Mouse (Mus musculus) midbrain, embryonic 12.5 days (tissue): ENCODE data around the gene Ankrd13c. TPM values are rescaled to one million over a fixed set of nuclear protein-coding genes. Genes with fewer than 3 reads are reported as not detected.
"Not testable (repeated sequence)": the region's sequence is repeated elsewhere in the genome, so short reads cannot be mapped to it uniquely, and the experiment has no call there.

Experiments
- ATAC-seq: fragments of 200-750 bp; cut with Nextera tagmentation; 2 replicates; pipeline ENCODE4 v1.8.0; 2017; ENCODE audit warnings: low read depth, moderate TSS enrichment, moderate library complexity; ENCODE audit not compliant: low FRiP score
- H3K27ac ChIP-seq: fragments of 300-500 bp; sonication (generic); replicated peaks from 2 replicates; pipeline ENCODE4 v1.5.1; 2016; ENCODE audit warnings: mild to moderate bottlenecking
- H3K27me3 ChIP-seq: fragments of 300-500 bp; sonication (generic); 2 replicates; pipeline ENCODE4 v1.6.1; 2016; ENCODE audit warnings: mild to moderate bottlenecking
- H3K36me3 ChIP-seq: fragments of 300-500 bp; sonication (generic); 2 replicates; pipeline ENCODE4 v1.6.1; 2016
- H3K4me1 ChIP-seq: fragments of 300-500 bp; sonication (generic); 2 replicates; pipeline ENCODE4 v1.6.1; 2016
- H3K4me2 ChIP-seq: fragments of 300-500 bp; sonication (generic); replicated peaks from 2 replicates; pipeline ENCODE4 v1.6.1; 2016; ENCODE audit warnings: mild to moderate bottlenecking, moderate library complexity
- H3K4me3 ChIP-seq: fragments of 300-500 bp; sonication (generic); 2 replicates; pipeline ENCODE4 v1.5.1; 2016; ENCODE audit warnings: mild to moderate bottlenecking
- H3K9ac ChIP-seq: fragments of 300-500 bp; sonication (generic); replicated peaks from 2 replicates; pipeline ENCODE4 v1.6.1; 2016; ENCODE audit warnings: mild to moderate bottlenecking, moderate library complexity
- H3K9me3 ChIP-seq: fragments of 300-500 bp; sonication (generic); 2 replicates; pipeline ENCODE4 v1.6.1; 2016; ENCODE audit warnings: mild to moderate bottlenecking
- WGBS: fragments of 180-500 bp; shearing (Covaris S2); methylation state at CpG from one replicate; pipeline ENCODE4 v1.1.7; 2016; 5-methylcytosine and 5-hydroxymethylcytosine counted together
- polyA plus RNA-seq: library from polyadenylated mRNA; unstranded; fragments of >200 nt; fragmentation: Nextera tagmentation; extraction: Ambion mirVana; gene quantifications from 2 replicates; pipeline ENCODE4 v1.2.1, GENCODE M21; 2016

Gene Ankrd13c
- polyA plus RNA-seq, 1 experiment from 2014 or later, result 28.0 TPM

DNA sequence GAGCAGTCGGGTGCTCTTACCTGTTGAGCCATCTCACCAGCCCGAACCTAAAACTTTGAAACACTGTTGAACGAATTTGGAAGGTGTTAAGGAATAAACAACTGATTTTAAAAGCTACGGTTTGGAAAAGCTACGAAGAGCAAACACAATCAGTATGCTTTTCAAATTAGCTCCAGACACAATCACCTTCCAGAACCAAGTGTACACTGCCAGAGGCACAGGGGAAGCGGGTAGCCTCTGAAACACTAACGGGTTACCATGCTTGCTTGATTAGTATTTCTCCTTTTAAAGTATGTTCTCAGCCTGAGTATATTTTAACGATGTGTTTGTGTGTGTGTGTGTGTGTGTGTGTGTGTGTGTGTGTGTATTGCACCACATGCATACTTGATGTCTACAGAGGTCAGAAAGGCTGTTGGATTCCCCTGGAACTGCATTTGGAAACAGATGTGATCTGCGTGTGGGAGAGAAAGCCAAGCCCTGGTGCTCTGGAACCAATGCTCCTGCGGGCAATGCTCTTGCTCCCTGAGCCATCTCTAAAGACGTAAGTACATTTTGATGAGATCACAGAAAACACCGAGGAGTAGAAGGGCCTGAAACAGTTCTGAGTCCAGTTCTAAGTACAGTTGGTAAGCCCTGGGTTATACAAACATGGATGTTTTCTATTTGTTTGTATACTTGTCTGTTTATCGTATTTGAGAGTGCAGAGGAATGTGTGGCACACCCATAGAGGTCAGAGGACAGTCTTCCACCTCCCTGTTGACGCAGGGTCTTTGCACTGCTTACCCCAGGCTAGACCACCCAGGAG is 21.1 kb upstream of the Ankrd13c start:
- ATAC-seq, result no peak
- Histone ChIP-seq H3K4me3 (no peak overlapping the region), H3K27ac (no peak overlapping the region), H3K4me1 (peaks cover 9% of the 10 kb centered on the region; the same call in 1 of the 2 replicates), H3K9ac (no peak overlapping the region), H3K36me3 (no peaks in the 10 kb centered on the region), H3K9me3 (no peaks in the 10 kb centered on the region), H3K4me2 (no peak overlapping the region), H3K27me3 (peaks cover 3% of the 10 kb centered on the region; the same call in 1 of the 2 replicates)
- WGBS, result 90% methylated on average over 14 of the region's 14 CpGs

DNA sequence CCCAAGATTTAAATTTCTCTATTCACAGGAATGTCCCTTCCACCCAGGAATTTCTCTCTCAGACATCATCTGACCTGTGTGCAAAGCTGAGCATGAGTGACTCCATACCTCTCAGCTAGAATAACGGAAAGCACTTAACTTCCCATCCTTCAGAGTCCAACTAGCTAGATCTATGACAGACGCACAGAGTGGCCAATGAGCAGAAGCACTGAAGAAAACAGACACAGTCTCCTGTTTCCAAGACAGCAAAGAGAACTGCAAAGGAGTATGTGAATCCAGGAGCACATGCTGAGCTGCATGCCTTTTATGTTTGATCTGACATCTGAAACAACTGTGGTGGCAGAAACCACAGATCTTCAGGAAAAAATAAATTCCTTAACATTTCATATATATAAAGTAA is 20.3 kb upstream of the Ankrd13c start:
- ATAC-seq, result no peak
- Histone ChIP-seq H3K9me3 (no peaks in the 10 kb centered on the region), H3K9ac (no peak overlapping the region), H3K4me2 (no peak overlapping the region), H3K36me3 (no peaks in the 10 kb centered on the region), H3K27me3 (peaks cover 3% of the 10 kb centered on the region; the same call in 1 of the 2 replicates), H3K4me1 (peaks cover 9% of the 10 kb centered on the region; the same call in 1 of the 2 replicates), H3K4me3 (no peak overlapping the region), H3K27ac (no peak overlapping the region)
- 48% methylated on average over 2 of the region's 2 CpGs for WGBS

DNA sequence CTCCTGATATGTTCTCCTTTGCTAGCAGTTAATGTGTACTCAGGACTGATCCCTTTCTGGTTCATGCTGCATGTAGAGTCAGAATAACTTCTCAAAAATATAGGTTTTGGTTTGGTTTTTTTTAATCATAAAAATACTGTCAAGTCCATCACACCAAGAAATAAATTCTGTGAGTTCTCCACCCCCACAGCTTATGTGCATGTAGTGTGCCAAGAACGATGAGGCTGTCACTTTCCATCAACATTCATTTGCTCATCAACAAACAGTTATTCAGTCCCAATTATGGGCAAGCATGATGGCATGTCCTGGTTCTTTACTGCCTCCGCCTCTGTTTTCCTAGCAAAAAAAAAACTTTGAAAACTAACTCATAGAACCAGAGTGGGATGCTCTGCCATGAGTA is 18.3 kb upstream of the Ankrd13c start:
- 89% methylated on average over 2 of the region's 2 CpGs for WGBS
- Histone ChIP-seq H3K36me3 (no peaks in the 10 kb centered on the region), H3K9ac (no peak overlapping the region), H3K27ac (no peak overlapping the region), H3K9me3 (no peaks in the 10 kb centered on the region), H3K4me1 (peaks cover 9% of the 10 kb centered on the region; the same call in 1 of the 2 replicates), H3K27me3 (peaks cover 3% of the 10 kb centered on the region; the same call in 1 of the 2 replicates), H3K4me3 (no peak overlapping the region), H3K4me2 (no peak overlapping the region)
- ATAC-seq, result no peak

DNA sequence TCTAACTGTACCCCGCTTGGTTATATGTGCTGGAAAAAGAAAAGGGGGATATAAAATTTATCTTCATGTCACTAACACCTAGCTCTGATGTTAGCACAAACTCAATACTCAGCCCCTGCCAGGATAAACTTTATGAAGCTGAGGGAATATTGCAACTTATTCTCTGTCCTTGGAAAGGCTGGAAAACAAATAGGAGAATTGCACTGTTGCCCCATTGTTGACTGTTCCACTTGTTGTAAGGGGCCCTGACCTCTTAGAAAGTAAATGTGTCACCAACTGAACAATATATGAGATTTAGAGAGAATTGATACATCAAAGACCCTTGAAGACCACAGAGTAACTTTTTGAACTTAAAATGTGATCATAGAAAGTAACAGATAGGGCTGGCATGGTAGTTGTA is 17.6 kb upstream of the Ankrd13c start:
- Histone ChIP-seq H3K4me2 (no peak overlapping the region), H3K9me3 (no peaks in the 10 kb centered on the region), H3K4me1 (peaks cover 7% of the 10 kb centered on the region; the same call in 1 of the 2 replicates), H3K27ac (no peak overlapping the region), H3K4me3 (no peak overlapping the region), H3K36me3 (no peaks in the 10 kb centered on the region), H3K9ac (no peak overlapping the region), H3K27me3 (peaks cover 3% of the 10 kb centered on the region; the same call in 1 of the 2 replicates)
- WGBS, result 88% methylated on average over 1 of the region's 1 CpGs
- ATAC-seq, result no peak

DNA sequence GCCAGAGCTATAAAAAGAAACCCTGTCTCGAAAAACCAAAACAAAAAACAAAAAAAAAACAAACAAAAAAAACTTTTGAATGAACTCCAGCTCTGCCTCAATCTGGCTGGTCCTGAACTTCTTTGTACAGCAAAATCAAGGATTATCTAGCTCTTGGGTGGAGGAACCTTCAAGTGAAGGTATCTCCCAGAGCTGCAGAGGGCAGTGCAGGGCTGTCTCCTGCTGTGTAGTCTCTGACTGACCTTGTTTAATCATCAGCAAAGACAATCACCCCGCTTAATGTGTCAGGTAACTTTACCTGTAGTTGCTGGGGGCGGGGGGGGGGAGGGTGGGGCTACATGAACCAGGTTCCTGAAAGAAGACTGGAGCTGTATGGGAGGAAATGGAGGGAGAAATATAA is 15.4 kb upstream of the Ankrd13c start:
- Histone ChIP-seq H3K4me1 (no peaks in the 10 kb centered on the region), H3K27me3 (no peaks in the 10 kb centered on the region), H3K9me3 (no peaks in the 10 kb centered on the region), H3K9ac (no peak overlapping the region), H3K4me2 (no peak overlapping the region), H3K36me3 (no peaks in the 10 kb centered on the region), H3K27ac (no peak overlapping the region), H3K4me3 (no peak overlapping the region)
- no peak for ATAC-seq
- WGBS, result 62% methylated on average over 3 of the region's 3 CpGs

DNA sequence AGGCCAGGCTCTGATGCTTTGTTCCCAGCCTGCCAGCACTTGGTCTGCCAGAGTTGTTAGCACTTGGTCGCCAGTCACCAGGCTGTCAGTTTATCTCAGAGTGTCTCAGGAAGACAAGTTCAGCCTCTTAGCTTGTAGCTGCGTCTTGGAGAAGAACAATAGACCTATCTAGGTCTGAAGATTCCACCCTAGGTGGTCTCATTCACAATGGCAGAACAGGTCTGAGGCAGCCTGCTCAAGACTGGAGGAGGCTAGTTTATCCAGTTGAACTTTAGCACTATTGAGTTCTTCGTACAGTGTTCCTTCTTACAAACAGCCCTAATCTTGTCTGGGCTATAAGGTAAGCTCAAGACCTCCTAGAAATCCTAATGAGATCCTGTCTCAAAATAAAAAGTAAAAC is 15.0 kb upstream of the Ankrd13c start:
- H3K9me3 ChIP-seq, result no peaks in the 10 kb centered on the region
- H3K36me3 ChIP-seq, result no peaks in the 10 kb centered on the region
- H3K27ac ChIP-seq, result no peak overlapping the region
- 47% methylated on average over 3 of the region's 3 CpGs for WGBS
- H3K4me2 ChIP-seq, result no peak overlapping the region
- no peaks in the 10 kb centered on the region for H3K4me1 ChIP-seq
- no peak overlapping the region for H3K4me3 ChIP-seq
- H3K9ac ChIP-seq, result no peak overlapping the region
- H3K27me3 ChIP-seq, result no peaks in the 10 kb centered on the region
- ATAC-seq, result no peak

DNA sequence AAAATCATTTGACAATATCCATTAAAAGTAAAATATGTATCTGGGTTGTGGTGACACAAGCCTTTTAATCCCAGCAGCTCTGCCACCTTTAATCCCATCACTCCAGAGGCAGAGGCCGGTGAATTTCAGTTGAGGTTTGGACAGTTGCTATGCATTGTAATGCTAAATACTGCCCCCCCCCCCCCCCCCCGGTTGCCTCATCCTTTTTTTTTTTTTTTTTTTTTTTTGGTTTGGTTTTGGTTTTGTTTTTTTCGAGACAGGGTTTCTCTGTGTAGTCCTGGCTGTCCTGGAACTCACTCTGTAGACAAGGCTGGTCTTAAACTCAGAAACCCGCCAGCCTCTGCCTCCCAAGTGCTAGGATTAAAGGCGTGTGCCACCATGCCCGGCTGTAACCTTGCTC is 13.8 kb upstream of the Ankrd13c start:
- not testable (repeated sequence) for H3K27ac ChIP-seq, H3K4me2 ChIP-seq, H3K9me3 ChIP-seq, H3K36me3 ChIP-seq, H3K4me1 ChIP-seq, H3K4me3 ChIP-seq, H3K27me3 ChIP-seq, ATAC-seq, H3K9ac ChIP-seq
- WGBS, result 67% methylated on average over 5 of the region's 6 CpGs

DNA sequence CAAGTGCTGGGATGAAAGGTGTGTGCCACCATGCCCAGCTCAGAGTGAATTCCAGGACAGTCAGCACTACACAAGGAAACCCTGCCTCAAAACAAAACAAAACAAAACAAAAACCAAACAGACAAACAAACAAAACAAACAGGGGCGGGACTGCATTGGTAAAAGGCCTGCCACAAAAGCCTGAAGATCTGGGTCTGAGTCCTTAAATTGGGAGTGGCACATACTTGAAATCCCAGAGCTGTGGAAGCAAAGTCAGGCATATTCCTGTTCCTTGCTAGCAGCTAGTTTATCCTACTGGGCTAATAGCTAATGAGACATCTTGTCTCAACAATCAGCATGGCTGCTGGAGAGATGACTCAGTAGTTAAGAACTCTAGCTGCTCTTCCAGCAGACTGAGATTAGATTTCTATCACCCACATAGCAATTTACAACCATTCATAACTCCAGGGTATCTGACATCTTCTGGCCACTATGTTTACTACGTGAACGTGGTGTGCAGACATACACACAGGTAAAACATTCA is 12.7 kb upstream of the Ankrd13c start:
- H3K27ac ChIP-seq, result no peak overlapping the region
- H3K9me3 ChIP-seq, result no peaks in the 10 kb centered on the region
- H3K4me3 ChIP-seq, result no peak overlapping the region
- no peaks in the 10 kb centered on the region for H3K36me3 ChIP-seq
- WGBS, result 87% methylated on average over 3 of the region's 3 CpGs
- H3K27me3 ChIP-seq, result no peaks in the 10 kb centered on the region
- H3K4me1 ChIP-seq, result no peaks in the 10 kb centered on the region
- H3K9ac ChIP-seq, result no peak overlapping the region
- H3K4me2 ChIP-seq, result no peak overlapping the region
- no peak for ATAC-seq

DNA sequence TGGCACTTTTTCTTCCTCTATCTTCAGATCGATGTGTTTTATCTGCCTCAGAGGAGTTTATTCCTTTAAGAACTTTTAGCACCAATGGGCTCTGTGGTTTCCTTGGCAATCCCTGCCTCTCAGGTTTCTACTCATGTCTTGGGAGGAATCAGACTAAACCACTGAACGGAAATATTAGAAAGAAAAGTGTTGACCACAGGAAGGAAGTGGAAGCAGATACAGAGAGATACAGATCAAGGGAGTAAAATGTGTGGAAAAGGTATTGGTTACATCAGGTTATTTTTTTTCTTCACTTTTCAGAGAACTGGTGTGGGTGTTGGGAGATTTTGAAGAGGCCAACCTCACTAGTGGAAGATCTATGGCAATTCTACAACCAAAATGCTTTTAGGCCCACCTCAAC is 8.5 kb upstream of the Ankrd13c start:
- H3K9me3 ChIP-seq, result no peaks in the 10 kb centered on the region
- no peak overlapping the region for H3K4me2 ChIP-seq
- H3K27me3 ChIP-seq, result no peaks in the 10 kb centered on the region
- ATAC-seq, result no peak
- no peak overlapping the region for H3K9ac ChIP-seq
- 83% methylated on average over 2 of the region's 2 CpGs for WGBS
- H3K27ac ChIP-seq, result no peak overlapping the region
- H3K36me3 ChIP-seq, result no peaks in the 10 kb centered on the region
- no peaks in the 10 kb centered on the region for H3K4me1 ChIP-seq
- H3K4me3 ChIP-seq, result no peak overlapping the region

DNA sequence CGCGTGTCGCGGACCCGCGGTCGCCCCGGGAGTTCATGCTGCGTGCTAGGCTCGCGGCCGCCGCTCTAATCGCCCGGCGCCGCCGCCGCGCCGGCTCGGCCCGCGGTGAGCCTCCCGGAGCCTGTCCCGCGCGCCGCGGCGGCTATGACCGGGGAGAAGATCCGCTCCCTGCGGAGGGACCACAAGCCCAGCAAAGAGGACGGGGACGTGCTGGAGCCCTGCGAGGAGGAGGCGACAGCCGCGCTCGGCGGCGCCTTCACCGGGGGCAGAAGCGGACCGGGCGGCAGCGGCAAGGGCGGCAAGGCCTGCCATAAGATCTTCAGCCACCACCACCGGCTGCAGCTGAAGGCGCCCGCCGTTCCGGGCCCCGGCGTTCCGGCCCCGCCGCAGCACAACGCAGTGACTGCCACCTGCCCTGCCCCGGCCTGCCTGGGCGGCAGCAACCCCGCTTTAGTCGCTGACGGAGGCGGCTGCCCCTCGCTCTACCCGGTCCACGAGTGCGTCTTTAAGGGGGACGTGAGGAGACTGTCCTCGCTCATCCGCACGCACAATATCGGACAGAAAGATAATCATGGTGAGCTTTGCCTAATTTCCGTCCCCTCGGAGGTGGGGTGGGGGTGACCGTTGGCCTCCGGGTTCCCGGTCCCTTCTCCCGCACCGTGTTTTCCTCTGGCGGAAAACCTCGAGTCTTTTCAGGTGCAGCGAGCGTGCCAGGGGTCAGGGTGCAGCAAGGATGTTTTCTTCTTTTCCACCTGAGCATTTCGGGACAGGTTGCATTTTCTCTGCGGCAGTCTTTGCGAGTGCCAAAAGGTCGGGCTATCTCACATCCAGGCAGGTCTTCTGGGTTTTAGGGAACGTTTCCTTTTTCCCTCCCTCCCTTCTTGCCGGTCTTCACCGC is 593 bp downstream of the Ankrd13c start:
- WGBS, result under 1% methylated on average over 90 of the region's 93 CpGs
- peak; percentile 75 for ATAC-seq
- H3K27ac ChIP-seq, result peak overlapping the region; percentile 96
- peaks cover 11% of the 10 kb centered on the region for H3K4me1 ChIP-seq
- H3K4me3 ChIP-seq, result peak overlapping the region; percentile 99
- peak overlapping the region; percentile 93 for H3K4me2 ChIP-seq
- no peaks in the 10 kb centered on the region for H3K27me3 ChIP-seq
- peak overlapping the region; percentile 97 for H3K9ac ChIP-seq
- H3K36me3 ChIP-seq, result 0 out of 2 replicates have a peak, but pooled peaks cover 8% of the 10 kb centered on the region
- no peaks in the 10 kb centered on the region for H3K9me3 ChIP-seq

DNA sequence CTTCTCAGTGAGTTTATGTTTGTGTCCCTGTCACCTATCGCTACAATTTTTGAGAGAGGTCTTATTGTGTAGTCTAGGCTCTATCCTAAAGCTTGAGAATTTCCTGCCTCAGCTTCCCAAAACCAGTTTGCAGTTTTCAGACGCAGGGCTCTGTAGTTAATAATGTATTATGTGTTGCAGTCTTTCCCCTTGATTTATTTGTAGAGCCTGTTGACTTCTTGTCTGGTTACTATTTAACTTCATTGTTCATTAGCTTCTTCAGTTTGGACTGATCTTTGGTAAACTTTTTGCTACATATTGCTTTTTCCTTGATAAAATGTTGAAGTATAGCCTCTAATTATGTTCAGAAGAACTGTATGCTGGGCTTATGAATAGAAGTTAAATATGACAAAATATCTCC is 5.7 kb downstream of the Ankrd13c start:
- no peaks in the 10 kb centered on the region for H3K9me3 ChIP-seq
- 0 out of 2 replicates have a peak, but pooled peaks cover 8% of the 10 kb centered on the region for H3K36me3 ChIP-seq
- no peak overlapping the region for H3K4me2 ChIP-seq
- WGBS, result 96% methylated on average over 2 of the region's 2 CpGs
- ATAC-seq, result no peak
- no peaks in the 10 kb centered on the region for H3K27me3 ChIP-seq
- no peak overlapping the region for H3K27ac ChIP-seq
- H3K4me3 ChIP-seq, result no peak overlapping the region
- H3K9ac ChIP-seq, result no peak overlapping the region
- H3K4me1 ChIP-seq, result peaks cover 11% of the 10 kb centered on the region

DNA sequence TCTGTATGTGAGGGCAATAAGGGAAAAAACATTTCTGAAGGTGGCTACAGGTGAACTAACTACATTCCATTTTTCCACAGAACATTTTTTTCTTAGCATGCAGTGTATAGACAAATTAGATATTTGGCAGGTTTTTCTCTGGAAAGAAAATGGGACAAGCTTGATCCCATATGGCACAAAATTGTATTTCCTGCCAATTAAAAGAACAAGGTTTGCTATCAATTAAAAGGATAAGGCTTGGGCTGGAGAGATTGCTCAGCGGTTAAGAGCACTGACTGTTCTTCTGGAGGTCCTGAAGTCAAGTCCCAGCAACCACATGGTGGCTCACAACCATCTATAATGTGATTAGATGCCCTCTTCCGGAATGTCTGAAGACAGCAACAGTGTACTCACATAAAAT is 8.4 kb downstream of the Ankrd13c start:
- Histone ChIP-seq H3K27me3 (no peaks in the 10 kb centered on the region), H3K4me1 (no peaks in the 10 kb centered on the region), H3K9me3 (no peaks in the 10 kb centered on the region), H3K9ac (no peak overlapping the region), H3K36me3 (0 out of 2 replicates have a peak, but pooled peaks cover 8% of the 10 kb centered on the region), H3K4me3 (no peak overlapping the region), H3K4me2 (no peak overlapping the region), H3K27ac (no peak overlapping the region)
- WGBS, result 86% methylated on average over 2 of the region's 2 CpGs
- no peak for ATAC-seq
